Mouse (Mus musculus): ENCODE results near the gene Rps19.
A peak's percentile ranks its signal among the peaks of the same experiment; 100 is the strongest.
"Not testable (repeated sequence)": the region's sequence is repeated elsewhere in the genome, so short reads cannot be mapped to it uniquely, and the experiment has no call there.

Gene Rps19

DNA sequence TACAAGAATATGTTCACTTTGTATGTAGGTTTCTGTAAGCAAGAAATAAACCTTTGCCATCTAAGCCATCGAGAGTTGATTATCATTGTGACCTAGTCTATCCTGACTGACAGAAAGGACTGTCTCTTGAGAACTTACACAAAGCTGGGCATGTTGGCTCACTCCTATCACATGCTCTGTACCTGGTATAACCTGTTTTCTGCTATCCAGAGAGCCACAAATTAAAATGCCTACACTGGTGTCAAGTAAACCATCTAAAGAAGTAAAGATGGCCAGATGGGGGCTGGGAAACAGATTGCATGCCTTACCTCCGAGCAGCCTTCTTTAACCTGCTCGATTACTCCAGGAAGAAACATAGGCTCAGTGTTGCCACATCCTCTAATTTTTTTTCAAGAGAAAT lies 6.6 kb upstream of the Rps19 start:
- DNase-seq, result no peak

DNA sequence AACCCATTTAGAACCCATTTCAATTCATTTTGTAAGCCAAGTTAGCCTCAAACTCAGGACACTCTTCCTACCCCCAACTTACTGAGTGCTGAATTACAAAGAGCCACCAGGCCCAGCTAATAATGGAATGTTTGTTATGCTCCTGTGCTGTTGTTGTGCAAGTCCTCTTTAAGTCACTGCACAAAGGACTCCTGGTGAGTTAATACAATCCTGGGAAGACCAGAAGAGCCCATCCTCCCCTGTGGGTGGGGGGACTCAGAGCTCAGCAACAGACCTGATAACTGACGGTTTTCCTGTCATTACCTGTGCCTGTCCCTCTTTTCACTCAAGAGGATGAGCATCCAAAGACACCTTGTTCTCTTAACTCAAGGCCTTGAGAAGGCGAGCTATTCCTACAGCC lies 4.6 kb upstream of the Rps19 start:
- no peak for DNase-seq

DNA sequence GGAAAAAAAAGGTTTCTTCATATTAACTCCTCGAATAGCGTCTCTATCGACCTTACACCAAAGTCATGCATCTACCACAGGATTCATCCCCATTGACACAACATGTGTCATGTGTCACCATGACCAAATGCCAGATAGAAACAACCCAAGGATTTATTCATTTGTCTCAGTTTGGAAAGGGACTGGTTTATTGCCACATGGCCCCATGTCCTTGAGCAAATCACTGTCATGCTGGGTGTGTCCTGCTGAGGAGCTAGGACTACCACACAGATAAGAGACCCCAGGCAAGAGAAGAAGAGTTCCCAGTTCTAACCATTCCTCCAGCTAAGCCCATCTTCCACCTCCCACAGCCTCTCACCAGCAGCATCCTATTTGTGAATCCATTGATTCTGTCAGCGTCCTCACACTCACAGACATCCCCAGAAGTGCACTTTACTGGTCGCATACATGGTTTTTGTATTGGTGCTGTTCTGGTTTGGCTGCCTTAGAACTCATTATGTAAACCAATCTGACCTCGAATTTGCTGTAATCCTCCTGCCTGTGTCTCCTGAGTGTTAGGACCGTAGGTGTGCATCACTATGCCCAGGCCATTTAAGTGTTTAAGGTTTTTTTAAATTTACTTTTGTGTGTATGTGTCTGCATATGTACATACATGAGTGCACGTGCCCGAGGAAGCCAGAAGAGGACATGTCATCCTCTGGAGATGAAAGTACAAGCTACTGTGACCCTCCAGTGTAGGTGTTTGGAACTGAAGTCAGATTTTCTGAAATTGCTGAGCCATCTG lies 1.6 kb upstream of the Rps19 start:
- DNase-seq, result no peak

- peak; percentile 43 for DNase-seq
These were observed 621 bp downstream of the Rps19 start for GRCm38 (mm10) chr7:24884693-24885291.

- DNase-seq, result no peak
These were observed 1.5 kb downstream of the Rps19 start for GRCm38 (mm10) chr7:24885468-24886307.

- DNase-seq, result no peak
These were observed 2.1 kb downstream of the Rps19 start for GRCm38 (mm10) chr7:24886308-24886633.

DNA sequence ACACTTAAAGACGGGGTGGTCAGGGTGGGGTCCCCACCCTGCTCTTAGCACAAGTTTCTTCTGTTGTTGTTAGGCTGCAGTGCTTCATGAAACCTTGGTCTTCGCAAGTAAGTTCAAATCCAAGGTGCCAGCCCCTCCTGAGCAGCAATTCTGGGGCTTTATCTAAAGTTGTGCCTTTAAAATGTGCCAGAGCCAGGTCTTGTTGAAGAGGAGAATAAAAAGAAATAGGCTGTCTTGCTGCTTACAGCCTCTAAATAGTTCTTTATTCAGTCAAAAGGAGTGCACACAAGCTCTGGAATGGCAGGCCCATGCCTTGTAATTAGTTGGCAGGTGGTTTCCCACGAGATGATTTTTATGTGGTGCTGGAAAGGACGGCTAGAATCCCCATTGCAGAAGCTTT lies 2.9 kb downstream of the Rps19 start:
- no peak for DNase-seq

DNA sequence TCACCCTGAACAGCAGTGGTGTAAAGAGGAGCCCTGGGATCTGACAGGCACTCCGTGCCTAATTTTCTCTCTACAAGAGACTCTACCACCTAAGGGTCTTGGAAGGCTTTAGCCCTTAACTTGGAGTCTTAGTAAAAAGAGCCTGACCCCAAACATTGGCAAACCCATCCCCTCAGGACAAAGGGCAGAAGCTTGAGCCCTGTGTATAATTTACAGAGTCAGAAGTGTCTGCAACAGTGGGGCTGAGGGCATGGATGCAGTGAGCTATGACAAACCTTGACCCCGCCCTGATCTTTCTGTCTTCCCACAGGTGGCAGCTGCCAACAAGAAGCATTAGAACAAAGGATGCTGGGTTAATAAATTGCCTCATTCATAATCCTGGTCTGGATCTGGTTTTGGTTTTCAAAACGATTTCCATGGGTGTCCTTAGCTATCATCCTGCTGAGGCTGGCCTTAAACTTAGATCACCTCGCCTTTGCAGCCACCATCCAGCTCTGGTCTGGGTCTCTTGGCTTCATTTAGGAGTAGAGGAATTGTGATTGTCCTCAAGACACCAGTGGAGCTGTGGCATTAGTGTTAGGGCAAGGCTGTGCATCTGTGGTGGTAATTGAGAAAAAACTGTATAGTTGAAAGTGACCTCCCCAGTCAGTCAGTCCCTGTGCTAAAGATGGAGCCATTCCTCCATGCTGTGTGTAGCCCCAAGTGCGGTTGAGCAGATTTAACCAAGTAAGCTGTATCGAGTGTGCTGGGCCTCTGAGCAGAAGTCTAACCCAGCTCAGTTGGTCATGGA lies 5.5 kb downstream of the Rps19 start:
- no peak for DNase-seq

DNA sequence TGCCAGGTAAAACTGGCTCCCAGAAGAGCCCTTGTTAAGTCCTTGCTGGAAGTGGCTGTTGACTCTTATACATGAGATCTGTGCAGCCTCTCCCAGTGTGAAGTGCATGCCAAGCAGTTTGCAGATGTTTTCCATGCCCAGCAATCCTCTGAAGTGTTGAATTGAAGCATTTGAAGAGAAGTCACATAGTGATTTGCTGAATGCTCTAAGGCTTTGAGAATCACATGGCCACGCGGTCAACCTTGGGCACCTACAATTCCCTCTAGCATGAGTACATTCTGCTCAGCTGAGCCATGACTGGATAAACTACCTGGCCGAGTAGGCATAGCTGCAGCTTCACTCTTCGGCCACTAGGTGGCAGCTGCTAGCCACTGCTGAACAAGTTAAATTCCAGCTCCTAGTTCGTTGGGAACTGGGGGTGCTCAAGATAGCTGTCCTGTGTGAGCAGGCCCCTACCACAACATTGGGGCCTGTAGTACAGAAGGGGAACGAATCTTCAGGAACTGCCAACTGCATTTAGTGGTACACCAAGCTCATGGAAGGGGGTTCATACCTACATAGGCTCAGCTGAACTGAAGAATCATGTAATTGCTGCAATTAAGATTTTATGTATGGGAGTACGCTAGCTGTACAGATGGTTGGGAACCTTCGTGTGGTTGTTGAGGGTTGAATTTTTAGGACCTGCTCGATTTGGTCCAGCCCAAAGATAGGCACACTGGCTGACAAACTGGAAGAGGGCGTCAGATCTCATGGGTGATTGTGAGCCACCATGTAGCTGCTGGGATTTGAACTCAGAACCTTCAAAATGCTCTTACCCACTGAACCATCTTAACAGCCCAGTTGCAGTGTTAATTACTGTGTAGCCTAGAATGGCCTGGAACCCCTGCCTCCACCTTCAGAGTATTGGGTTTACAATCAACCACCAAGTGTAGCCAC lies 6.4 kb downstream of the Rps19 start:
- DNase-seq, result peak; percentile 54

- DNase-seq, result no peak
These were observed 7.3 kb downstream of the Rps19 start for GRCm38 (mm10) chr7:24891241-24892124.

- DNase-seq, result no peak
These were observed 8.0 kb downstream of the Rps19 start for GRCm38 (mm10) chr7:24892125-24892583.

- DNase-seq, result not testable (repeated sequence)
These were observed 11.6 kb downstream of the Rps19 start for GRCm38 (mm10) chr7:24895749-24896148.

- no peak for DNase-seq
These were observed 12.1 kb downstream of the Rps19 start for GRCm38 (mm10) chr7:24896269-24896668.

DNA sequence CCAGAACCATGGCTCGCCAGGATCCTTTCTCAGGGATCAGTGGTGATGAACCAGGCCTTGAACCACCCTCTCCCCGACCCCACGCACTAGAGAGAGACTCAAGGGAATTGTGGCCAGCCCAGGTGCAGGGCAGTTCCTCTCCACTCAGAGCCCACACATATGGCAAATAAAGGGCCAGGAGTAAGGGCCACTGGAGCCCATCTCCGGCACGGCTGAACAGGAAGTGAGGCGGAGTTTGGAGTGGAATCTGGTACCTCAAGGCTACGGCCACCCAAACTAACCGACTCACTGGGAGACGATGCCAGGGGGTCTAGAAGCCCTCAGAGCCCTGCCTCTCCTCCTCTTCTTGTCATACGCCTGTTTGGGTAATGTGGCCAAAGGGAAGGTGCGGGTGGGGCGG lies 13.1 kb downstream of the Rps19 start, which contains the start of gene Cd79a:
Gene Cd79a, plus strand, starts transcription at position 158 of the 400 bp plus-strand sequence.
- no peak for DNase-seq

DNA sequence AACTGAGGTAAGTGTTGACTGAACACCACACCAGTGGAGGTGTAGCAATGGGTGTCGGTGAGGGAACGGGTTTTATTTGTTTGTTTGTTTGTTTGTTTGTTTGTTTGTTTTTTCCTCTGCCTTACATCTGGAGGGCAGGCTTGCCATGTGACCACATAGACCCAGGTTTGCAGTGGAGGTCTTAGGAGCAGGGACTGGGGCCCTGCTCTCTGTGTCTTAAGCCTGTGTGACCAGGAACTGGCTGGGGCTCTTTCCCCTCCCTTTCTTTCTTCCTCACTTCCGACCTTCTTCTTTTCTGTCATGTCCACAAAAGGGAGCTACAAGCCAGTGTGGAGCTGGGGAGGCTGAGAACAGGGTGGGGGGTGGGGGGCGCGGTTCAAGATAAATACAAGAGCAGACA lies 13.8 kb downstream of the Rps19 start:
- DNase-seq, result no peak

- DNase-seq, result no peak
These were observed 16.9 kb downstream of the Rps19 start for GRCm38 (mm10) chr7:24901114-24901513.

GRCm38 (mm10) chr7:24901842-24902241 lies 17.7 kb downstream of the Rps19 start:
- DNase-seq, result no peak

- DNase-seq, result no peak
These were observed 18.1 kb downstream of the Rps19 start for GRCm38 (mm10) chr7:24902264-24902629.

DNA sequence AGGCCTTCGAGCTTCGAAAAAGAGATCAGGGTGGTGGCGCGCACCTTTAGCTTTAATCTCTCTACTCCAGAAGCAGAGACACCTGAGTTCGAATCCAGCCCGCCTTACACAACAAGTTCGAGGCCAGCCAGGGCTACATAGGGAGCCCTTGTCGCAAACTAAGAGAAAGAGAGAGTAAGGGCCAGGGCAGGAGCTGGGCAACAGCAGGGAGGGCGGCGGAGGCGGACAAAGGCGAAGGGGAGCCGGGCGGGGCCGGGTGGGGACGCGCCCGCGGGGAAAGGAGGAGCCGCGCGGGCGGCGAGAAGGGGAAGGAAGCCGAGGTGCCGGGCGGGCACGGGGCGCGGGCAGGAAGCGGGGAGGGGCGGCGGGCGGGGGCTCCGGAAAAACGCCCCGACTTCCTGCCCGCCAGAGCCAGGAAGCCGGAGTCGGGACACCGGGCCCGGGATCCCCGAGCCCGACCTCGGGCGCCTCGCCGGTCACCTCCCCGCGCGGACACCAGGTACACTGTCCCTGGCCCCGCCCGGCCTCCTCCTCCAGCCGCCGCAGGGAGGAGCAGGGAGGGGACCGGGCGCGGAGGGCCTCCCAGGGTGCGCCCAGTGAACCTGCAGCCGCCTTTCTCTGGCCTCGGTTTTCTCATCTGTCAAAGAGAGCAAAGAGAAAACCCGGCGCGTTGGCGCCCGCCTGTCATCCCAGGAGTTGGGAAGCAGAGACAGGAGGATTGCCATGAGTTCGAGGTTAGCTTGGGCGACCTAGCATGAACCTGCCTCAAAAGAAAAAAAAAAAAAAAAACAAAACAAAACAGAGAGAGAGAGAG lies 18.7 kb downstream of the Rps19 start, which contains the start of gene Arhgef1:
Gene Arhgef1, plus strand, starts transcription at position 283 of the 814 bp plus-strand sequence.
- DNase-seq, result no peak

DNA sequence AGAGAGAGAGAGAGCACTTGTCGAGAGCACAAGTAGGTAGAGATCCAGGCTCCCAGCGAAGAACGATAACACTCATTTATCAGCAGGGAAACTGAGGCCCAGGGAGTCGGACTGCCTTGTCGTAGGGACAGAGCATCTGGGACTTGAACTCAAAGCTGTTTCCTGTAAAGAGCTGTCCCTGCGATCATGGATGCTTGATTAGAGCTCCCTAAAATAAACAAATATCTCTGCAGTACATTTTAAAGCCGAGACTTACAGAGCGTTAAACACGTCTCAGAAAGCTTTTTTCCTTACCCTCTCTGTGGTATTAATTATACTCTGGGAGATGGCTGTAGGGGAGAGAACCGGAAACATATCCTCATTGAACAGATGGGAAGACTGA lies 19.3 kb downstream of the Rps19 start:
- no peak for DNase-seq

All from layer of hippocampus, adult 9-11 months (tissue).